Mouse (Mus musculus) embryo, embryonic 9.5 days (tissue): ENCODE measurements around the gene Pex3.

Experiments
- DNase-seq: peaks from one replicate; pipeline ENCODE4 v3.0.0-alpha.2; 2017; ENCODE audit errors: extremely low spot score

The Pex3 gene

DNA sequence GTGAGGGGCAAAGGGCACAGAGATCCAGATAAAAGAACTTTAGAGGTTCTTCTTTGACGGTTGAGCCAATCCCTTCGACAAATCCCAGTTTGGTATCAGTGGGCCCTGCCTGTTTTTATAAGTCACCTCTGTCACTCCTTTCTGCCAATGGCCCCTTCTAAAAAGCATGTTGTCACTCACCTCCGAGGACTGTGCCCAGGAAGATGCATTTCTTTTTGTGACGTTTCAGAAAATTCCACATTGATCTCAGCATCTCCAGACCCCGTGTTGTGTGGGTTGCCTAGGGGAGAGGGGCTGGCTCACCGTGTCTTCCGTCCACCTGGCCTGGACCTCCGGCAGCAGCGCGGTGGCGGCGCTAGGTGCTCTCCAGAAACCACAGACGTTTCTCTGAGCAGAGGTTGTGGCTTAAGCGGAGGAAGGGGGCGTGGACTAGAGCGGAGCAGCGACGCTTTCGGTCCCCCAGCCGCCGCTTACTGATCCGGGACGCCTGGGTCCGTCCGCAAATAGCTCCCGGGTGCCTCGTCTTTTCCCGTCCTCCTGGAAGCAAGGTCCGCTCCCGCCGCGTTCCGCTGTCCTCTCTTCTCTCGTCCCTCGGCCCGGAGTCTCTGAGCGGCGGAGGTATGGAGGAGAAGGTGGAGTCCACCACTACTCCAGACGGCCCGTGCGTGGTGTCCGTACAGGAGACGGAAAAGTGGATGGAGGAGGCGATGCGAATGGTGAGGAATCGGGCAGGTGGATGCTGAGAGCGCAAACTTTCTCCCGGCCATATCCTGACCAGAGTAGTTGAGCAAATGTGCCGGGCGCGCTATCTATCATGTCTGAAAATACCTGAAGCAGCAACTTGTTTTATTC lies at the start of gene Pex3, which contains the start of gene Adat2:
Pex3 (minus strand) TSS at position 497 of the 852 bp plus-strand sequence.
Adat2 (plus strand) TSS at position 249 of the 852 bp plus-strand sequence.
- DNase-seq: peak; percentile 93

DNA sequence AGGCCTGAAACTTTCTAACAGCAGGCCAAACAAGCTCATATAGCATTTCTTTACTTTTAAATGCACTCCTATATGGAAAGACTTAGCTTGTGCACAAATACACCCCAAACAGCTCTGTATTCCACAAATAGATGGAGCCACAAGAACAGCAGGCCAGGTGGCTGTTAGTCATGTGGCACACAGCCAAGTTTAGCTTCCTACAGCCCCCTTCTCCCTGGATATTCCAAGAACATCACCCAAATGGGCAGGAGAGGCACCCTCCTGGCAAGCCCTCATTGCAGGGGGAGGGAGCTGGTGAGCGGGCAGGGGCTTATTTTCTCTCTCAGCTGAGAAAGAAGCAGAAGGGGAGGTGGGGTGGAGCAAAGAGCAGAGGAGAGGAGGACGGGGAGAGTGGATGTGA lies 48.0 kb upstream of the Pex3 start:
- DNase-seq: no peak

DNA sequence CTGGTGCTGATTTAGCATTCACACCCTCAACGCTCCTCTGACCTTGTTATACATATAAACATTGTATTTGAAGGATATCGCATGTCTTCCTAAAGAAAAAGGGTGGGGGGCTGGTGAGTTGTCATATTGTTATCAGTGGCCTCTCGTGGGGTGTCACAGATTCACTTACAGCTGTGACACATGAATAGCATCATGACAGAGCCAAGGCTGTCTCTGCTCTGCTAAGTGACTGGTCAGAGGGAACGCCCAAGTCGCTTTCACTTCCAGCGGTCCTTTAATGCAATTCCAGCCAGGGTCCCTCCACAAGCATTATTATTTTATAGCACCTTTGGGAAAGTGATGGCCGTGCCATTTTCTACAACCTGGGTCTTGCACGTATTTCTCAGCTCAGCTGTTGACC lies 44.5 kb upstream of the Pex3 start:
- no peak for DNase-seq

DNA sequence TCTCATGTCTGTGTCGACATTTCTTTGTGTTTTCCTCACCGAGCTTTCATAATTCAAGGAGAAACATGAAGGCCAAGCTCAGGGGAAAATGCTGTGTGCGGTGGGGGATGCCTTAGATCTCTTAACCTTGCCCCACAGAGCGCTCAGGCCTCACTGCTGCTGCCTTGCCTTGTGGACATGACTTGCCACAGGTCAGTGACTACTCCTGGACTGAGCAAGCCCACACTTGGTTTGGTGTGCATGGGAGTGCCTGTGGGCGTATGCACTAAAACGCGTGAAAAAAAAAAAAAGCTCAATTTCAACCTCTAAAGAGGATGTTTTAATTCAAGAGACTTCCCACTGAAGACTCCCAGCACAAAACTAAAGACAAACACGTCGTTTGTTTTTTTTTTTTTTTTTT lies 43.9 kb upstream of the Pex3 start:
- no peak for DNase-seq

DNA sequence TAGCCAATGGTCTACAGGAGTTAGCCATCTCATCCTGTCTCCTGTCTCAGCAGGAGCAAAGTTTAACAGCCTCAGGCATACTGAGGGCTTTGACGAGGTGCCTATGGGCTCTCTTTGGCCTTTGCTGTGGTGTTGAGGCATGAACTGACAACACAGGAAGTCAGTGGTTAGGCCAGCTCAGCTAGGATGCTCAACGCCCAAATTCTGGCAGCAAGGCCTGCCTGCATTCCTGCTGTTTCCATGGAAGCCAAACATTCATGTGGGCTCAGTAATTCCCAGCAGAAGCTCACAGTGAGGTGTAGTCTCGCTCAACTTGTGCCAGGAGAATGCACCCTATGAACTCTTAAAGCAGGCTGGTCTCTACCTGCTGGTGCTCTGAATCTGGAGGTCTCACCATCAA lies 43.1 kb upstream of the Pex3 start:
- DNase-seq: no peak

DNA sequence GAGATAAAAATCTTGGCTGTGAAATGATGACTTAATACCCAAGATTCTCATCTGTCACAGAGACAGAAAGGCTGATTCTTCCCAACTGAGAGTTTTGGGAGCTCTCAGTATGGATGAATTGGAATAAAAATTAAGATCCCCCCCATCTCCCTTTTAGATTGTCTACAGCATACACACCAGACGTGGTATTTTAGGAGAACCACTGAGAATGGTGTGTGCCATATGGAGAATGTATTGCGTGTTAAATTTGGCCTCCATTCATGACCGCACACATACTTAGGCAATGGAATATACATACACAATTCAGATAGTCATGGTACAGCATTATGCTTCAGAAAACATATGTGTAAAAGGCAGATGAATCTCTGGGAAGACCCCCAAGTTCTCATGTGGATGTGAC lies 40.6 kb upstream of the Pex3 start:
- DNase-seq: no peak

DNA sequence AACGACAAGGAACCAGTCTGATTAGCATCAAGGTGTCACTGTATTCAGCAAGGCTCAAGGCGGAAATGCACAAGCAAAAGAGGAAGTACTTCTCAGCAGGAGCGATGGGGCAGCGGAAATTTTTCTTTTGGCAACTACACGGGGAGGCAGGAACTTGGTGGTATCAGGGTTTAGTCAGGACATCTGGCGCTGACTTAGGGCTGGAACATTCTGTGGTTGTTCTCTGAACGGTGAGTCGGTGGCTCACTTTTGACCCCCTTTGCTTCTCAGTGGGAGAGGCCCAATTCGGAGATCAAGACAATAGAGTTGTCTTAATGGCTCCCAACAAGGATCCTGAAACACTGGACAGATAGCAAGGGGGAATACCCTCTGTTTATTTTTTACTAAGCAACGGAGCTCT lies 39.3 kb upstream of the Pex3 start:
- no peak for DNase-seq

DNA sequence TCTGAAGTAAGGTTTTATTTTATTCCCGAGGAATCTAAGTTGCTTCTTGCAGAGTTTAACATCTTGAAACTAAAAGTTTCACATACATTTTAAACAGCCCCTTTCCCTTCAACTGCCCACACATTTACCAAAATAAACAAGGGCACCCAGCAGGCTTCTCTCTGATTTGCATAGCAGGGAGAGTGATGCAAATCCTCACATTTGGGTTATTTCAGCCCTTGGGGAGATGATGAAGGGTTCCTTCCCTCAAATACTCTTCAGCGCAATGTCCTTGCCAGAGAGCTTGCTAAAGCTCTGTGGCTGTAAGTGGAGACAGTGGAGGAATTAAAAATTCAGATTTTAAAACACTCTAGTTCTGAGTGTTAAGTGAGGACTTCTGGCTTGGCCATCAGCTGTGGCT lies 35.0 kb upstream of the Pex3 start:
- DNase-seq: no peak

DNA sequence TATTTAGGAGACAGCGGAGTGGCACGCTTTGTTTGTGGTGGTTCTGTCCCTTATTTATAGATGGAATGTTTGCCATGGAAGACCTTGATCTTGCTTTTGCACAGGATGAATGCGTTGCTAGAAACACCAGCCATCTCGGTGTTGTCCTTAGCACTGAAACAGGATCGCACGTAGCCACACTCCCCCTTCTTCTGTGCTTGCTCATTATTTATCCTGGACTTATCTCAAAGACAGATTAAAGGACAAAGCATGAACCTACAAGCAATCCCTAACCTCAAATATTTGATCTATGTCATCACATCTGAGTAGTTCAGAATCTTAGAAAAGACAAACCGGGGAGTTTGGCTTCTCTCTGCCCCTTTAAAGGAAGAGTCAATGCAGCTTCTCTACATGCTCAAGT lies 24.2 kb upstream of the Pex3 start:
- DNase-seq: no peak

DNA sequence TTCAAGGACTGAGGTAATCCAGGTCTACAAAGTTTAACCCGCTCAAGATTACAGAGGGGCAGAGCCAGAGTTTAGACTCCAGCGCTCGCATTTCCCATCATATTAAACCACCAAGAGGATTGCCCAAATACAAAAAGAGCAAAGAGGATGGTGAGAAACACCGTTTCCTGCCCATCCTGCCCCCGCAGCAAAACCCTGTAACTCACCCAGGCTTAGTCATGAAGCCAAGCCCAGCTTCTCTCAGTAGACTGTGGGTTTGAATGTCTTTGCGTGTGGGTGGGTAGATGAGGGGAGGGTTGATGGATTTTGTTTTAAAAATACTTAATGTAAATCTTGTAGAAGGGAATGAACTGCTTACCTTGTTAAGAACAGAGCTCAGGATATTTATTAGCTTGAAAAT lies 19.5 kb upstream of the Pex3 start:
- DNase-seq: no peak

DNA sequence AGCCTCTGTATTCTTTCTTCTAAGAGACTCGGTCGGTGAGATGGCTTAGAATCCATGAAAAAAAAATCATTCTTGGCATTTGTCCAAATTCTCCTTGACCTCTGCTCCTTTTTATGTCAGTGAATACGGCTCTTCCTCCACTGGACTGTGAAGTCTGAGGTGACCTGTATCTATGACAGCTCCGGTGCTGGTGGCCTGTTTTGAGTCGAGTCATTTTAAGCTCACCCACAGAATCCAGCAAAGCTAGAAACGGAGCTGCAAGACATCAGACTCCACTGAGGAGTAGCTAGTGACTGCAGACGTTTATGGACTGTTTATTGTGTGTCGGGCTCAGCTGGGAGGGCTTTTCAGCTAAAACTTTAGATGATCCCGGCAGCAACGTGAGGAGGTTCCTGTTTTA lies 19.1 kb upstream of the Pex3 start:
- no peak for DNase-seq

DNA sequence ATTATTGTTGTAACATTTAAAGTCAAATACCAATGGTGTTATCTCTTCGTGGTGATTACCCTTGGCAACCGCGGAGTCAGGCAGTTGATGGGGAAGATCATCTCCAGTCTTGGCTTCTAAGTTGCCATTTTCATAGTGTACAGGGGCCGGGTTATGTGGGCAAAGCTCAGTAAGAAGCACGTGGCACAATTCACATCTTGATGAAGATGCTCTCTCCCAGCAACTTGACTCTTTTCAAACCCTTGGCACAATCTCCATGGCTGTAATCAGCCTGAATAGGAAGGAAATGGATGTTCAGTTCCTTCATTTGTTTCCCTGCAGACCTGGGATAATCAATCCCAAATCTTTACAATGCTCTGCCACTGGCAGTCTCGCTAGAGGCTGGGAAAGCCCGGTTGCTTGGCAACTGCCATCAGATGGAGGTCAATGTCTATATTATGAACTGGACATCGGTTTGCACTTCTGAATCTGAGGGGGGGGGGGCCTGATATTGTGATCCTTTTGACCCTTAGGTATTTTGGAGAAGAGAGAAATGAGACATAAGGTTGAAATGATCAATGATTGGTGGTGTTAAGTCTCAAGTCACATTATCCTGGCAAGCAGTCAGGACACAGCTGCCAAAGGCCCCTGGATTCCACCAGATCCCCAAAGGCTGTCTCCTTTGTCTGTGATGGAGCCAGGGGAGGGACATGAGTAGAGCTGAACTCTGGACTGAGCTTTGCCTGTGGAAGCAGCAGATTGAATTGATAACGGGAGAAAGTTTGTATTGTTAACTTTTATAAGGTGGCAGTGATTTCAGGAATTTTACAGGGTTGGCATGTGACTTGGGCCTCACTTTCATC lies 18.0 kb upstream of the Pex3 start:
- DNase-seq: peak; percentile 27

DNA sequence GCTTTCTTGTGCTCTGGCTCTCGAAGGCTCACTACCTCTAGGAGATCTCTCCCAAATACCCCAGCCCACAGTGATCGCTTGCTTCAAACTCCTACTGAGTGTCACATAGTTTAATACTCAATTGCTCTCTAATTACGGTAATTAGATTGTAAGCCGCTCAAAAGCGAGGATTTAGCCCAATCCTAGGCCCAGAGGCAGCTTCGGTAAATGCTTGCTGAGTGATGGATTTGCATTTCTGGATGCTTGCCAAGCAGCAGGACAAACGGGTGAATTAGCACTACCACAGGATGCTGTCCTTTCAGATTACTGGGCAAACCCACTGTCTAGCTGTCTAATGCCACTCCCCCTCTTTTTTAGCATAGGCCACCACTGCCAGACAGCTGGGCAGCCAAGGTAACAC lies 16.9 kb upstream of the Pex3 start:
- DNase-seq: no peak

DNA sequence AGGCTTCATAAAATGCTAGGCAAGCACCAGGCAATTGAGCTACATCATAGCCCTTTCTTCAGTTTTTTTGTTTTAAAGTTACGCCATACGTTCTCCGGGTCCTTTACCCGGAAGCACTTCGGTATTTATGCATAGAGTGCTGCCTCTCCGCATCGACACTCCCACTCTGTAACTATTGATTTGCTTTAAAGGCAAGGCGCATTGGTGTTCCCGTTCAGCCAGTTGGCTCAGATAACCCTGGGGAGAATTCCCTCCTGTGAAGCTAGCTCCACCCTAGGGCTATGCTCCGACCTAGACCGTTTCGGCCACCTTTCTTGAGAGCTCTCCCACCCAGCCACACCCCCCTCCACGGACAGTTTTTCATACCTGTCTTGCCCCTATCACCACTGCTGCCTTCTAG lies 13.5 kb upstream of the Pex3 start:
- DNase-seq: no peak

DNA sequence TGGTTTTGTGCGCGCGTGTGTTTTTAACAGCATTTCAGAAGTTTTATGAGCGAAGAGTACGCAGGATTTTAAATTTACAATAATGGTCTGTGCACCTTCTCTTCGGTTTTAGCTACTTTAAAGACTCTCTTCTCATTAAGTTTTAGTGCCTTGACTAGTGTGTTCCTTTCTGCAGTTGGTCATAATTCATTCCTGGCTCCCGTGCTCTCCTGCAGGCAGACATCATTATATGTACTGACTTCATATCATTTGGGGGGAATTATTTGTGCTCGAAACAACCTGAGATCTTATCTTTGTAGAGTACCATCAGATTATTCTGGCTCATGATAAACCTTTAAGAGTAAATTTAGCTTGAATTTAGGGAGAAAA lies 12.1 kb upstream of the Pex3 start:
- DNase-seq: no peak

DNA sequence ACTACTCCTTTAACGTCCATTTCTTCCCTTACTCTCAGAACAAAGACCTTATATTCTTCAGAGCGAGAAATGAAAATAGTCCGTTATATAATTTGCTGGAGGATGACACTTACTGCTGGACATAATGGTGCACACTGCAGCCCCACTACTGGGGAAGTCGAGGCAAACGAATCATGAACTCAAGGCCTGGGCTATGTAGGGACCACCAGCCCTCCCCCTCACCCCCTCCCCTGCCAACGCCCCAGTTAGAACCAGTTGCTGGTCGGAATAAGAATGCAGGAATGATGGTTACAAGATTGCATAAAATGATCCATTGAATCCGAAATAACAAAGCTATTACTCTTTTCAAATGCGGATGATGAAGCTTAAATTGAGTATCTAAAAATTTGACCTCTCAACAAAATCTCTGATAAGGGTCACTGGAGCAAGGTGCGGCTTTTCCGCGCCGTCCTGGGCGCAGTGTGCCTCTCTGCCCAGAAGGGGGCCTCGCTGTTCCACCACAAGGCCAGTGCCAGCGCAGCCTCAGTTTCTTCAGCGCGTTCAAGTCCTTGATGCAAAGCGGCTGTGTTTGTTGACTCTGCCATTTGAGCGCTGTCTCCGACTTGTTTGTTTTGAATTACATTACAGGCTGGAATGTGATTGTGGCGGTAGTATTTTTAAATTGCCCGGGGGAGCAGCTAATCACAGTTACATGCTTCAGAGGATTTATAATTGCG lies 11.6 kb upstream of the Pex3 start:
- peak; percentile 74 for DNase-seq

DNA sequence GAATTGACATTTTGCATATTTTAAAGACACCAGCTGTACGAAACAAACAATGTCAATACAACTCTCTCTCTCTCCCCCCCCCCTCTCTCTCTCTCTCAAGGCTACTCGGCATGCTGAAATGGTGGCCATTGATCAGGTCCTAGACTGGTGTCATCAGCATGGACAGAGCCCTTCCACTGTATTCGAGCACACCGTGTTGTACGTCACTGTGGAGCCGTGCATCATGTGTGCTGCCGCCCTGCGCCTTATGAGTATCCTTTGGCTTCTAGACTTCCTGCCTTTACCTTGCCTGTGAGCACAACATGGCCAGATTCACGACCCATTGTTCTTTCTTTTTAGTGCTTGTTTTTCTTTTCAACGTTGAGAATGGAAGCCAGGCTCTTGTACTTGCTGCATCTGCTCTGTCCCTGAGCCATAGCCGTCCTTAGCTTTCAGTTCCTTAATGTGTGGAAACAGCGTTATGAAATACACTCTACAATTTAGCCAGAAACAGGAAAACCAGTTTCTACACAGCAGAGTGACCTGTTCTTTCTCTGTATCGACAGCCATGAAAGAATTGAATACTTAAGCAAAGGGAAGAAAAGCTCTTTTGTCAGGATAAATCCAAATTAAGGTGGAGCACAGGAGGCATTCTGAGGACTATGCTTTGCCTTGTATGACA lies 7.2 kb upstream of the Pex3 start:
- DNase-seq: no peak

DNA sequence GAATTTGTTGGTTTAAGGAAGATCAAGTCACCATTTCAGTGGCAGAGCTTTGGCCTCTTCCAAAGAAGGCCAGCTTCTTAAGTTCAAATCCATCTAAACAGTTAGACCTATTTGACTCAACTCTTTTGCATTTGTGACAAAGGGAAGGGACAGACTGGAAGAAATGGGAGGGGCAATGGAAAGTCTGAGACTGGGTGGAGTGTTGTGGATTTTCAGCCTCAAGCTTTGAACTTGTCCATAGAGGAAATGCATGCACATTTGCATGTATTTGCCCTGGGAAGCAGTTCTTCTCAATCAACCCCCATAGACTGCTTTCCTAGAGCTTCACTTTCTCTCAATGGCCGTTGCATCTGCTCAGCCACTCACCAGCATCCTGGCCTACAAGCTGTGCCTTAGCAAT lies 1.4 kb upstream of the Pex3 start:
- no peak for DNase-seq

DNA sequence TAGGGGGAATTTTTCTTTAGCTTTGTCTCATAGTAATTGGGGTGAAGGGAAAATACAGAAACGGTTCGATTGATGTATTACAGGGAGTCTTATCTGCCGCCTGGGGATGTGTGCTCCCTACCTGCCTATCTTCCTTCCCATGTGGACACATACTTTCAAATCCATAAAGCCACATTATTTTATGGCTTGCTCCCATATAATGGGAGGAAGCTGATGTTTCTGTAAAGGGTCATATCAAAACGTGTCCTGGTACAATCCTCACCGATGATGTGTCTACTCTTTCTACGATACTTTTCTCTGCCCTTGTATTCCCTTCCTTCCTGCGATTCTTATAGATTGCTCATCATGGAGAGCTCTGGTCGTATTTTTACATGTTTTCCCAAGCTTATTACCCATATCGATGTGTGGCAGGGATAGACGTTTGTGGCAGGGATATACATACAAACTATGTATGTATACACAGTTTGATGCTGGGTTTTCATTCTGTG lies 600 bp upstream of the Pex3 start:
- no peak for DNase-seq

DNA sequence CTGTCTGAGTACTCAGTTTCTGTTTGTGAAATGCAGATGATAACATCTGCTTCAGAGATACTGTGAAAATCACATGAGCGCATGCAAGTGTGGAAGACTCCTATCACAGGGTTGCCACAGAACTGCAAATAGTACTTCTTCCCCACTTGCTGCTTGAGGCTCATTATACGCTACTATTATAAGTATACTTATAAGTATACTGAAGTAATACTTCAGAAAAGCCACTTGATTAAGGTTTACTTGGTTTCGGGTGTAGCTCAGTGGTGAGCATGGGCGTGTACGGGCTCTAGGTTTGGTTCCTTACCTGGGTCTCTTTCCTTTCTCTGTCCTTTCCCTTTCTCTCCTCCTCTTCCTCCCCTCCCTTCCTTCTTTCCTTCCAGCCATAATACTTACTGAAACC lies 11.2 kb downstream of the Pex3 start:
- DNase-seq: no peak

DNA sequence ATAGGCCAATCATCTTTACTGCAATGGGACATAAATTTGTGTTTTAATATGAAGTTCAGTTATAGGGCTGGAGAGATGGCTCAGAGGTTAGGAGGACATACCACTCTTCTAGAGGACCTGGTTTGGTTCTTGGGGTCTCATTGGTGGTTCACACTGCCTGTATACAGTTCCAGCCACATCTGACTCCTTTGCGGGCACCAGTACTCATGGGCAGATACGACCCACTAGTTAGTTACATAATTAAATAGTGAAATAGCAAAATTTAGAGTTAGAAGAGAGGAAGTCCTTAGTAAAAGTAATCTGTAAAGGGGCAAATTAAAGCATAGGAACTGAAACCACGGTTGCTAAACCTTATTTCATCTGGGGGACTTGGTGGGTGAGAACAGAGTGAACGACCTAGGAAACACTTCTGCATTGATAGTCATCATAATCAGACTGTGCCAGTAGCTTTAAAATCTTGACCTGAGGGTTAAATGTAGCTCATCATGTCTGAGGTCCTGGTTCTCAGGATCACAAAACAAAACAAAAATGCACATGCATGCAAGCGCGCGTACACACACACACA lies 13.1 kb downstream of the Pex3 start:
- DNase-seq: no peak
